Mouse (Mus musculus): ENCODE data around the gene Olfr1054. TPM values are rescaled to one million over a fixed set of nuclear protein-coding genes. Genes with fewer than 3 reads are reported as not detected.
"Not testable (repeated sequence)": the region's sequence is repeated elsewhere in the genome, so short reads cannot be mapped to it uniquely, and the experiment has no call there.

The Olfr1054 gene
- not detected in 2 replicates for total RNA-seq (2021)
- long read RNA-seq, result 0 reads

GRCm38 (mm10) chr2:86335333-86335732, at the start of gene Olfr1054:
Olfr1054 (minus strand) TSS chr2:86335433.
- no peak for DNase-seq

- no peak for DNase-seq
These were observed 43.1 kb upstream of the Olfr1054 start, which contains the start of gene Olfr1057 for GRCm38 (mm10) chr2:86378293-86378692. Olfr1057 (minus strand) TSS chr2:86378393.

- not testable (repeated sequence) for DNase-seq
These were observed 31.1 kb upstream of the Olfr1054 start for GRCm38 (mm10) chr2:86366342-86366741.

GRCm38 (mm10) chr2:86362369-86362768, 27.1 kb upstream of the Olfr1054 start, which contains the start of gene Olfr1056:
Olfr1056 (minus strand) TSS chr2:86362469.
- no peak for DNase-seq

- DNase-seq, result not testable (repeated sequence)
These were observed 16.5 kb upstream of the Olfr1054 start for GRCm38 (mm10) chr2:86351751-86352150.

- DNase-seq, result no peak
These were observed 15.0 kb upstream of the Olfr1054 start, which contains the start of gene Olfr1055 for GRCm38 (mm10) chr2:86350184-86350583. Olfr1055 (minus strand) TSS chr2:86350284.

- DNase-seq, result no peak
These were observed 20.0 kb downstream of the Olfr1054 start, which contains the start of gene Olfr1053 for GRCm38 (mm10) chr2:86315184-86315583. Olfr1053 (minus strand) TSS chr2:86315284.

GRCm38 (mm10) chr2:86292155-86292554, 43.1 kb downstream of the Olfr1054 start, which contains the start of gene Olfr1052:
Olfr1052 (plus strand) TSS chr2:86292455.
- no peak for DNase-seq

Other genes with a start within 250 kb of the Olfr1054 start
- not detected in 2 replicates for gene Olfr1037, start 248.0 kb downstream of the Olfr1054 start, total RNA-seq (2021)
- gene Olfr1039, start 199.5 kb downstream of the Olfr1054 start, total RNA-seq (2021), result not detected in 2 replicates
- not detected in 2 replicates for gene Olfr1040, start 188.7 kb downstream of the Olfr1054 start, total RNA-seq (2021)
- not detected in 2 replicates for gene Olfr1042, start 173.6 kb downstream of the Olfr1054 start, total RNA-seq (2021)
- not detected in 2 replicates for gene Olfr1043, start 167.9 kb downstream of the Olfr1054 start, total RNA-seq (2021)
- gene Olfr1044, start 157.6 kb downstream of the Olfr1054 start, total RNA-seq (2021), result not detected in 2 replicates
- gene Olfr52, start 149.8 kb downstream of the Olfr1054 start, total RNA-seq (2021), result not detected in 2 replicates
- gene Olfr1045, start 132.4 kb downstream of the Olfr1054 start, total RNA-seq (2021), result not detected in 2 replicates
- gene Olfr1046, start 116.1 kb downstream of the Olfr1054 start, total RNA-seq (2021), result not detected in 2 replicates
- not detected in 2 replicates for gene Olfr1047, start 104.0 kb downstream of the Olfr1054 start, total RNA-seq (2021)
- not detected in 2 replicates for gene Olfr1048, start 95.1 kb downstream of the Olfr1054 start, total RNA-seq (2021)
- gene Olfr1049, start 77.1 kb downstream of the Olfr1054 start, total RNA-seq (2021), result not detected in 2 replicates
- not detected in 2 replicates for gene Olfr1051, start 56.3 kb downstream of the Olfr1054 start, total RNA-seq (2021)
- not detected in 2 replicates for gene Olfr1052, start 43.0 kb downstream of the Olfr1054 start, total RNA-seq (2021)
- not detected in 2 replicates for gene Olfr1053, start 20.1 kb downstream of the Olfr1054 start, total RNA-seq (2021)
- gene Olfr1055, start 14.9 kb upstream of the Olfr1054 start, total RNA-seq (2021), result not detected in 2 replicates
- not detected in 2 replicates for gene Olfr1056, start 27.0 kb upstream of the Olfr1054 start, total RNA-seq (2021)
- gene Olfr1057, start 43.0 kb upstream of the Olfr1054 start, total RNA-seq (2021), result not detected in 2 replicates
- not detected in 2 replicates for gene Olfr1058, start 53.1 kb upstream of the Olfr1054 start, total RNA-seq (2021)
- gene Olfr1061, start 78.6 kb upstream of the Olfr1054 start, total RNA-seq (2021), result not detected in 2 replicates
- not detected in 2 replicates for gene Olfr1062, start 91.3 kb upstream of the Olfr1054 start, total RNA-seq (2021)
- not detected in 2 replicates for gene Olfr1065, start 115.2 kb upstream of the Olfr1054 start, total RNA-seq (2021)
- gene Olfr1066, start 120.8 kb upstream of the Olfr1054 start, total RNA-seq (2021), result not detected in 2 replicates
- not detected in 2 replicates for gene Olfr228, start 152.0 kb upstream of the Olfr1054 start, total RNA-seq (2021)
- gene Olfr1076, start 173.0 kb upstream of the Olfr1054 start, total RNA-seq (2021), result not detected in 2 replicates
- gene Olfr1079, start 207.0 kb upstream of the Olfr1054 start, total RNA-seq (2021), result not detected in 2 replicates
- gene Olfr1080, start 222.8 kb upstream of the Olfr1054 start, total RNA-seq (2021), result not detected in 2 replicates

All from adrenal gland, postnatal 25 days (tissue).